Mouse (Mus musculus) frontal cortex, postnatal 14 days (tissue): Measurements from ENCODE around the gene Abhd10.

Experiments
- DNase-seq, 2 experiments: peaks; one replicate each; pipeline ENCODE4 v3.0.0; 2022; ENCODE audit warnings: low spot score in 2 of 2

Gene Abhd10

GRCm38 (mm10) chr16:45729163-45729562 is 13.6 kb downstream of the Abhd10 start:
- no peak for DNase-seq

DNA sequence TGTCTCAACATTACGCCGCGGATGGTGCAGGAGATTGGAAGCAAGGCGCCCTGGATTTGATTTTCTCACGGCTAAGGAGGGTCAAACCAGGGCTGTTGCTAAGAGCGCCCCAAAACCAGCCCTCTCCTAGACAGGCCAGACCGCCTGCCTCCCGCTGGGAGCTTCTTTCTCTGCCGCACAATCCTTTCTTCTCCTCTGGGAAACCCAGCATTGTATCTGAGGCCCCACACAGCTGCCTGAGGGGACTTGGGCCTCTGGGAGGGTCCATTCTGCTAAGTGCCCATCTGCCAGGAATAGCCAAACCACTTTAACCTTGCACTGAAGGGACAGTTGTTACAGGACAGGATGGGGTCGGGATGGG is 18.0 kb downstream of the Abhd10 start:
- DNase-seq = no peak

- peak; percentile 70 to 72 for DNase-seq
Measured at GRCm38 (mm10) chr16:45724061-45724741, 18.6 kb downstream of the Abhd10 start, which contains the start of gene Tagln3. TSS of gene Tagln3 (minus strand) at chr16:45724608.

- no peak for DNase-seq
Measured at GRCm38 (mm10) chr16:45723172-45723901, 19.4 kb downstream of the Abhd10 start.

GRCm38 (mm10) chr16:45722460-45722951 is 20.2 kb downstream of the Abhd10 start:
- no peak for DNase-seq

- no peak for DNase-seq
Measured at GRCm38 (mm10) chr16:45720022-45720630, 22.6 kb downstream of the Abhd10 start.

DNA sequence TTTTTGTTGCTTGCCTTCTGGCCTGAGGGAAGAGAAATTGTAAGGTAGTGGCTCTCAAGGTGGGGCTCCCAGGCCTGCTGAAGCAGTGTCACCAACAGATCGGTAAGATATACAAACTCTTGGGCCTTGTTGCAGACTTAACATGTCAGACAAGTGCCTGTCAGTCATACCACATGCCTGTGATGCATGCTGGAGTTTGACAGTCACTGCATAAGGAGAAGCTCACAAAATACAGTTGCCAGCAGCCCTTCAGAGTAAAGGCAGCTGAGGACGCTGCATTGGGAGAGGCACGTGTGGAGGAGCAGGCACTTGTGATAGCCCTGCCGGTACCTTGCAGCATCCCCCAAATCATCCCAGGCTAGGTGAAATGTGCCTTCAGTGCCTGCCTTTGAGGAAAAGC is 24.5 kb downstream of the Abhd10 start:
- no peak for DNase-seq

GRCm38 (mm10) chr16:45714489-45715150 is 28.1 kb downstream of the Abhd10 start:
- no peak for DNase-seq

DNA sequence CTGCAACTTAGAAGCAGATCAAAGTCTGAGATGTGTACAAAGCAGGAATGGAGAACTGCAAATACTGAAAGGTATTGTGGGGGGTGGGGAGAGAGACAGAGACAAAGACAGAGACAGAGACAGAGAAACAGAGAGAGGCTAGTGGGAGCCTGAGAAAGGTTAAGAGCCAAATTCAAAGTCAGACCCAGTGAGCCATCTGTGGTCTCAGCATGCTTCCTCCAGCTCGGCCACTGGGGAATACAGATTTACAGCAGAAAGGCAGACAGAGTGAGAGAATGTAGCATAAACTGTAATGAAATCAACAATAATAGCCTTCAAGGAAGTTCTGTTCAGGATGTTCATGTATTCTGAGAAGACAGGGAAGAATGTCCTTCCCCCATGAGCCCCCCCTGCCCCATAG is 28.9 kb downstream of the Abhd10 start:
- DNase-seq = no peak

DNA sequence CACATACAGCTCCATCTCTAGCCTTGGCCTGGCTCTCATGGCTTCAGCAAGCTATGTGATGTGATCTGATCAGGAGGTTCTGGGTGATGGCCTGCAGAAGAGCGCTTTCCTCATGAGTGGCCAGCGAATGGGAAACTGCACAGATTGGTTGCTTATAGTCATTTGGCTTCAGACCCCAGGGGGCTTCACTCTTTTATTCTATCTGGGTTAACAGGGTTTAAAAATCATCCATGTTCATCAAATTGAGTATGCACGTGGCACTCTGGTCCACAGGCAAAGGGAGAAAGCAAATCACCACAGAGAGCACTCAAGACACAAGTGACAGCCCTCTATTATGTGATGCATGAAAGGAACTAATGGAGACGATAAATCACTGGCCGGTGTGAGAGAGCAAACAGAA is 29.5 kb downstream of the Abhd10 start:
- no peak for DNase-seq

- DNase-seq = no peak
Measured at GRCm38 (mm10) chr16:45711263-45711662, 31.5 kb downstream of the Abhd10 start.

GRCm38 (mm10) chr16:45699301-45699700 is 43.5 kb downstream of the Abhd10 start:
- DNase-seq = no peak

DNA sequence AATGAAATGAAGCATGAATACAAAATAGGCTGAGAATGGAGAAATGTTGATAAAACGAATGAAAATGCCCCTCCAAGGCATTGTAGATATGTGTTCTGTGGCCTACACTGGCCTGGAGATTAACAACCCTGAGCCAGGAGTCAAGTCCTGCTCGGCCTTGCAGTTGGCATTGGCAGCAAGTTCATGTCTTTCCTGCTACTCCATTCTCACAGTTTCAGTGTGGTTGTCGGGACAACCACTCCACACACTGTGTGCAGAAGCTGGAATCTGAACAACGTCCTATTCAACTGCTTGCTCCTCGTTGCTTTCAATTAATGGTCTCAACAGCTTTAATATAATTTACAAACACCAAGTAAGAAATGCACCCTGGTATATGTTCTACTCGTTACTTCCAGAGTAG is 44.8 kb downstream of the Abhd10 start:
- DNase-seq = no peak

- no peak for DNase-seq
Measured at GRCm38 (mm10) chr16:45695445-45696160, 47.2 kb downstream of the Abhd10 start.

DNA sequence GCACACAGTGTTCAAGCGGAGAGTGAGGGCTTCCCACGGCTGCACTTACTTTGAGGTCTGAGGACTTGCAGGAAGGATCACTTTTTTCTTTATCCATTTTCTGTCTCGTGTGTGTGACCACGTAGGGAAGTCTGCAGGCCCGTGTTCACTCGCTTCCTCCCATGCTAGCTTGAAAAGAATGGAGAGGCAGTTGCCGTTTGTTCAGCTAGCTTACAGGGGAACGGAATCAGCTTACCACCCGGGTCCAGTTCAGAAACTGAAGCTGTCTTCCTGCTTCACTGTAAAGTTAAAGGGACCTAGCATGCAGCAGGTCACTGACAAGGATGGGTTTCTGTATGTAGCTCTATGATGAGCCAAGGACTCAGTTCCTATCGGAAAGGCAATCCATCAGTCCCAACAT is 49.2 kb downstream of the Abhd10 start, which contains the start of gene Tmprss7:
Tmprss7 (minus strand) TSS at position 101 of the 400 bp plus-strand sequence.
- DNase-seq = no peak

DNA sequence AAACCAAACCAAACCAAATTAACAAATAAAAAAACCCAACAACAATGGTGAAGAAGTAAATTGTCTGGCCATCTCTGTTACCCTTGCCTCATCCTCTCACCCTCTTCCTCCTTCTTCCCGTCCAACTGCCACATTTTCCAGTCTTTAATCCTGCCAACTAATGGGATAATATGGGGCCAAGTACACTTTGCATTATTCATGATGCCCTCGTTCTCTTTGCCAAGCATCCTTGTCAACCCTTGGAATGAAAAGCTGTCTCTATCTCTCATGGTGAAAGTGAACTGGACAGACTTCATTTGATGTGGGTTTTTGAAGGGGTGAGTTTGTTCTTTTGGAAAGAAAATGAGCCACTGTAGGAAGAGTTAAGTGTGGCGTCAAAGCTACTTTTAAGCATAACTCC is 49.9 kb downstream of the Abhd10 start:
- no peak for DNase-seq

DNA sequence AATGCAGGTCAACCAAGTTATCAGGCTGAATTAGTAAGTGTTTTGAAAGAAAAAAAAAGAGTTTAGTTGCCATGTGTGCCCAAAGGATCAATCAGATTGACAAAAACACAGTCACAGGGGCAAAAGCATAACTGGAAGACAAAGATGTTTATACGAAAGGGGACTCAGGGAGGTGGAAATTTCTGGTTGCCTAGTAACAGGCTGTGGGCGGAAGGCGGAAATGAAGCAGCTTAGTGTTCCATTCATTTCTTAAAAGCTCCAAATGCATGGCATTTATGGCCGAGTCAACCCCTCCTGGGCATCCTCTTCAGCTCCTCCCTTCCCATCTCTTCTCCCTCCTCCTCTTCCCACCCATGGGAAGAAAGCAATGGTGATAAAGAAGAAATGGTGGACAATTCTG is 52.6 kb downstream of the Abhd10 start:
- peak in 1 of 2 experiments; percentile 44 for DNase-seq

DNA sequence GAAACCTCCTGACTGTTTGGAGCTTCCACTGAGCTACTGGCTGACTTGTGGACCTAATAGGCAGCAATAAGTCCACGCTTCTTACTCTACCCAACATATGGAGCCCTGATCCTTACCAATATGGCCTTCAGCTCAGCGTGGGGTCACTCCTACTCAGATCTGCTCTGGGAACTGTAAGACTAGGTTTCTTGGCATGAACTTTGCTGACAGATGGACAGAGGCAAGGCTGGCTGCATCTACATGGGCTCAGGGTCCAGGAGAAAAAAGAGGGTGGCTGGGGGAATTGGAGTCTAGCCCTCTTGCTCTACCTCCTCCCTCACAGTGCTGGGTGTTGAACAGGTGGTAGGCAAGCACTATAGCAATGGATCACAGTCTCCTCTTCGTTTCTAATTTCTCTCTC is 55.9 kb downstream of the Abhd10 start:
- DNase-seq = no peak

DNA sequence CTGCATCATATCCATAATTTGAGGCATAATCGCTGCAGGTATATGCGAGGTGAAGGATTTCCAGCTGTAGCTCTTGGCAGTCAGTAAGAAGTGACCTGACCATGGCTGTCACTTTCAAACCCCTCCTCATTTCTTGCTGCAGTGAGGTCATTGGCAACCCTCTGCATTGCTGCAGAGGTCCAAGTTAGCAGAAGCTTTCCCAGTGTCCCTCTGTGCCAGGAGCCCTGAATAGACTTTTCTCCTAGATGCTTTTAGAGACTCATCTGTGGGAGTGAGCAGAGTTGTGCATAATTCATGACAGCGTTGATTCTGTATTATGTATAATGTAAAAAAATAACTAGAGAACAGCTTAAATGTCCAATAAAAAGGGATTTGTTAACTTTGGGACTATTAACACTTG is 57.5 kb downstream of the Abhd10 start:
- DNase-seq = peak in 1 of 2 experiments; percentile 26

GRCm38 (mm10) chr16:45684815-45685214 is 57.9 kb downstream of the Abhd10 start:
- peak in 1 of 2 experiments; percentile 56 for DNase-seq
